Mouse (Mus musculus) heart, postnatal 0 days (tissue): ENCODE results near the gene Nsmce4a. TPM values are rescaled to one million over a fixed set of nuclear protein-coding genes. Genes with fewer than 3 reads are reported as not detected.

Source experiments
- ATAC-seq: fragments of 200-750 bp; cut with Nextera tagmentation; 2 replicates; pipeline ENCODE4 v1.8.0; 2017; ENCODE audit warnings: low read depth, moderate number of reproducible peaks, moderate library complexity; ENCODE audit not compliant: insufficient read depth
- DNase-seq: peaks from one replicate; pipeline ENCODE4 v3.0.0-alpha.2; 2016; ENCODE audit warnings: low spot score
- H3K27ac ChIP-seq: fragments of 300-500 bp; sonication (generic); 2 replicates; pipeline ENCODE4 v1.5.1; 2014; ENCODE audit warnings: low read depth, mild to moderate bottlenecking
- H3K27me3 ChIP-seq: fragments of 300-500 bp; sonication (generic); 2 replicates; pipeline ENCODE4 v1.6.1; 2014; ENCODE audit warnings: low read length, mixed read lengths; ENCODE audit not compliant: control insufficient read depth, insufficient read depth
- H3K36me3 ChIP-seq: fragments of 300-500 bp; sonication (generic); replicated peaks from 2 replicates; pipeline ENCODE4 v1.6.1; 2014; ENCODE audit warnings: low read length, mixed read lengths; ENCODE audit not compliant: control insufficient read depth, insufficient read depth
- H3K4me1 ChIP-seq: fragments of 300-500 bp; sonication (generic); 2 replicates; pipeline ENCODE4 v1.6.1; 2014; ENCODE audit warnings: antibody characterized with exemption; ENCODE audit not compliant: control insufficient read depth, insufficient read depth
- H3K4me2 ChIP-seq: fragments of 300-500 bp; sonication (generic); 2 replicates; pipeline ENCODE4 v1.6.1; 2014; ENCODE audit warnings: low read depth, mild to moderate bottlenecking, low read length, moderate library complexity
- H3K4me3 ChIP-seq: fragments of 300-500 bp; sonication (generic); 2 replicates; pipeline ENCODE4 v1.5.1; 2014; ENCODE audit warnings: low read depth, low read length
- H3K9ac ChIP-seq: fragments of 300-500 bp; sonication (generic); replicated peaks from 2 replicates; pipeline ENCODE4 v1.6.1; 2014; ENCODE audit warnings: low read depth, low read length, mixed read lengths
- H3K9me3 ChIP-seq: fragments of 300-500 bp; sonication (generic); replicated peaks from 2 replicates; pipeline ENCODE4 v1.6.1; 2016; ENCODE audit warnings: low read length; ENCODE audit not compliant: control insufficient read depth
- CTCF ChIP-seq: IDR thresholded peaks from 2 replicates; pipeline ENCODE4 v1.5.1; 2016; ENCODE audit warnings: antibody characterized with exemption, control low read depth, low read depth
- EP300 ChIP-seq: IDR thresholded peaks from 2 replicates; pipeline ENCODE4 v1.6.1; 2016; ENCODE audit warnings: antibody characterized with exemption, low read depth
- WGBS: fragments of 180-500 bp; shearing (Covaris S2); extraction: QIAGEN DNeasy Blood & Tissue Kit; methylation state at CpG from one replicate; pipeline ENCODE4 v1.1.7; 2014; 5-methylcytosine and 5-hydroxymethylcytosine counted together
- polyA plus RNA-seq: library from polyadenylated mRNA; unstranded; fragments of >200 nt; fragmentation: Nextera tagmentation; extraction: Ambion mirVana; gene quantifications from 2 replicates; pipeline ENCODE4 v1.2.1, GENCODE M21; 2015
- total RNA-seq: library from RNA; depleted of rRNA; stranded (reverse); fragments of >200 nt; gene quantifications from 2 replicates; pipeline ENCODE4 v1.2.3, GENCODE M21; 2014; ENCODE audit warnings: low replicate concordance; rRNA removed

Gene Nsmce4a
- total and polyA plus RNA-seq, 2 experiments from 2014 or later, result 56.9 to 96.9 TPM

DNA sequence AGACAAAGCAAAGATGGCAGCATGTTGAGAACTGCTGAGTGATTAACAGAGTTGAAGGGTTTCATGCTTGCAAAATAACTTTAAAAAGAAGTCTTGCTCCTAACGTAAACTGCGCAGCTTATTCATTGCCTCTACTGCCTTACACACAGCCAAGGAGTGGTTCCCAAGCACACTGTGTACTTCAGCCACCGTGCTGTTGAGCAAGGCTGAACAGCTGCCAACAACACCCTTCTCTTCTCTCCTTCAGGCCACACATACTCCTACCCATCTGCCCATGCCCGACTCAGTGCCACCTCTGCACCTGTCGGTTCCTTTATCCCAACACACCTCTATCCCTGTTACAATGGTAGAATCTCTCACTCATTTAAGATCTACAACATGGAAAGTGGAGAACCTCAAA is 69.9 kb downstream of the Nsmce4a start:
- no peak overlapping the region for H3K4me2 ChIP-seq
- H3K27ac ChIP-seq, result no peak overlapping the region
- no peaks in the 10 kb centered on the region for H3K9me3 ChIP-seq
- no peaks in the 10 kb centered on the region for H3K27me3 ChIP-seq
- TF ChIP-seq CTCF (no peak), EP300 (no peak)
- 92% methylated on average over 5 of the region's 5 CpGs for WGBS
- H3K4me1 ChIP-seq, result no peaks in the 10 kb centered on the region
- H3K4me3 ChIP-seq, result no peak overlapping the region
- no peak overlapping the region for H3K9ac ChIP-seq
- ATAC-seq (no peak), DNase-seq (no peak)
- peaks cover 64% of the 10 kb centered on the region for H3K36me3 ChIP-seq

DNA sequence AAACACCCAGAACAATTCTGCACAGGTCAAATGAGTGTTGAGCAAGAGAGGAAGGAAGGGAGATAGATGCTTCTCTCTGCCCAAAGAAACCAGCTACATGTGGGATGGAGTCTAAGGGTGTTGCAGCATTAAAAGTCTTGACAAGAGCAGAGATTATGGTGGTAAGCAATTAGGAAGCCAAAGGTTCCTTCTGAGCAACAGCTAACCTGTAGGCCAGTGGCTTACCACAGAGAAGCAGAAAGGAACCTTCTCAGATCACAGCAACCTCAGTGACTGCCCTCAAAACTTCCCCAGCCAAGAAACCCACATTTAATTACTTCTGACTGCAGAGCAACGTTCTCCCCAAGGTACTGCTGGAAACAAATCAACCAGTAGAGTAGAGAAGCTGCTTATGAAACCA is 71.4 kb downstream of the Nsmce4a start:
- Histone ChIP-seq H3K27ac (no peak overlapping the region), H3K27me3 (no peaks in the 10 kb centered on the region), H3K4me1 (no peaks in the 10 kb centered on the region), H3K9me3 (no peaks in the 10 kb centered on the region), H3K36me3 (peaks cover 52% of the 10 kb centered on the region), H3K4me2 (no peak overlapping the region), H3K4me3 (no peak overlapping the region), H3K9ac (no peak overlapping the region)
- ATAC-seq (no peak), DNase-seq (no peak)
- WGBS, result 52% methylated on average over 1 of the region's 1 CpGs
- TF ChIP-seq CTCF (no peak), EP300 (no peak)

DNA sequence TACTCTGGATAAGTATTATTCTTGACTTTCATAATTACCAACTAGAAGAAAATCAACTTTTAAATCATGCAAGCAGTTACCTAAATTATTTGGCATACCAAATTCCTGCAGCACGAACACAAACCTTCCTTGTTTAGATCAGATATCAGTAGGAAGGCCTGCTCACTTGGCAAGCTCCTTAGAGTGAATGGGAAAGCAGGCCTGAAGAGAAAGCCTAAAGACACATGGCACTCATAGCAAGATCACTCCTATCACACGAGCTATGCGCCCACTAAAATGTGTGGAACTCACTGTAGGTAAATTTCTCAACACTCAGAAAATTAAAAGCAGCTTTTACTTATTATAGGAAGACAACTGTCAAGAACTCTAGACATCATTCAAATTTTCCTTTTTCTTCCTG is 79.6 kb downstream of the Nsmce4a start:
- no peak overlapping the region for H3K27ac ChIP-seq
- no peaks in the 10 kb centered on the region for H3K4me1 ChIP-seq
- DNase-seq (no peak), ATAC-seq (no peak)
- H3K4me2 ChIP-seq, result no peak overlapping the region
- H3K9me3 ChIP-seq, result no peaks in the 10 kb centered on the region
- H3K4me3 ChIP-seq, result no peak overlapping the region
- 66% methylated on average over 3 of the region's 3 CpGs for WGBS
- H3K36me3 ChIP-seq, result peaks cover 15% of the 10 kb centered on the region
- no peak for TF ChIP-seq CTCF
- no peak for TF ChIP-seq EP300
- no peak overlapping the region for H3K9ac ChIP-seq
- no peaks in the 10 kb centered on the region for H3K27me3 ChIP-seq

DNA sequence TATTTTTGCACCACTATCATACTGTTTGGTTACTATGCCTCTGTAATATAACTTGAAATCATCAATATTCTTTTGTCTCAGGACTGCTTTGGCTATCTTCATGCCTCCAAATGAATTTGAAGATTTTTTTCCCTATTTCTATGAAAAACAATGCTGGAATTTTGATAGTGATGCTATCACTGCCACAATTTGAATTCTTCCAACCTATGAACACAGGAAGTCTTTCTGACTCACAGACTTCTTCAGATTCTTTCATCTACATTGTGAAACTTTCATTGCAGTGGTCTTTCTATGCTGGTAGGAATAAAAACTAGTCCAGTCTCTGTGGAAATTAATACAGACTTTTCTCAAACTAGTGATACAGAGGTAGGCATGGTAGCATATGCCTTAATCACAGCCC is 80.9 kb downstream of the Nsmce4a start:
- no peak for TF ChIP-seq CTCF
- no peak for TF ChIP-seq EP300
- Histone ChIP-seq H3K36me3 (peaks cover 12% of the 10 kb centered on the region), H3K4me3 (no peak overlapping the region), H3K27me3 (no peaks in the 10 kb centered on the region), H3K4me2 (no peak overlapping the region), H3K4me1 (no peaks in the 10 kb centered on the region), H3K9me3 (no peaks in the 10 kb centered on the region), H3K9ac (no peak overlapping the region), H3K27ac (no peak overlapping the region)
- no peak for DNase-seq
- no peak for ATAC-seq

Other genes with a start within 250 kb of the Nsmce4a start
- 31.0 and 32.4 TPM in 2 replicates for gene Ate1, start 52.7 kb downstream of the Nsmce4a start, total RNA-seq
- gene Ate1, start 52.7 kb downstream of the Nsmce4a start, polyA plus RNA-seq, result 65.1 and 66.3 TPM in 2 replicates
- 64.7 and 83.8 TPM in 2 replicates for gene Tacc2, start 4.3 kb upstream of the Nsmce4a start, total RNA-seq
- gene Tacc2, start 4.3 kb upstream of the Nsmce4a start, polyA plus RNA-seq, result 33.7 and 39.0 TPM in 2 replicates
- gene Btbd16, start 201.0 kb upstream of the Nsmce4a start, total RNA-seq, result not detected in 2 replicates
- gene Btbd16, start 201.0 kb upstream of the Nsmce4a start, polyA plus RNA-seq, result 0.12 and 0.25 TPM in 2 replicates